Mouse (Mus musculus): Measurements from ENCODE around the gene Clcn1.

The Clcn1 gene

GRCm38 (mm10) chr6:42365215-42365614, 78.7 kb downstream of the Clcn1 start:
- no peak for DNase-seq (ENCODE audit: low spot score)
